Mouse (Mus musculus) heart, adult 2 months (tissue): ENCODE data around the gene Nrarp.

Experiments used
- CTCF ChIP-seq: fragments of 200-600 bp; IDR thresholded peaks from 2 replicates; pipeline ENCODE4 v1.8.1; 2022; ENCODE audit warnings: antibody characterized with exemption, mild to moderate bottlenecking, moderate library complexity
- EP300 ChIP-seq: fragments of 200-500 bp; IDR thresholded peaks from 2 replicates; pipeline ENCODE4 v1.6.1; 2011; ENCODE audit warnings: low read depth, low read length, control low read depth; ENCODE audit not compliant: insufficient read depth
- POLR2A ChIP-seq: fragments of 200-500 bp; IDR thresholded peaks from 2 replicates; pipeline ENCODE4 v1.6.1; 2011; ENCODE audit warnings: mild to moderate bottlenecking, low read depth, low read length, control low read depth; ENCODE audit not compliant: insufficient read depth

DNA sequence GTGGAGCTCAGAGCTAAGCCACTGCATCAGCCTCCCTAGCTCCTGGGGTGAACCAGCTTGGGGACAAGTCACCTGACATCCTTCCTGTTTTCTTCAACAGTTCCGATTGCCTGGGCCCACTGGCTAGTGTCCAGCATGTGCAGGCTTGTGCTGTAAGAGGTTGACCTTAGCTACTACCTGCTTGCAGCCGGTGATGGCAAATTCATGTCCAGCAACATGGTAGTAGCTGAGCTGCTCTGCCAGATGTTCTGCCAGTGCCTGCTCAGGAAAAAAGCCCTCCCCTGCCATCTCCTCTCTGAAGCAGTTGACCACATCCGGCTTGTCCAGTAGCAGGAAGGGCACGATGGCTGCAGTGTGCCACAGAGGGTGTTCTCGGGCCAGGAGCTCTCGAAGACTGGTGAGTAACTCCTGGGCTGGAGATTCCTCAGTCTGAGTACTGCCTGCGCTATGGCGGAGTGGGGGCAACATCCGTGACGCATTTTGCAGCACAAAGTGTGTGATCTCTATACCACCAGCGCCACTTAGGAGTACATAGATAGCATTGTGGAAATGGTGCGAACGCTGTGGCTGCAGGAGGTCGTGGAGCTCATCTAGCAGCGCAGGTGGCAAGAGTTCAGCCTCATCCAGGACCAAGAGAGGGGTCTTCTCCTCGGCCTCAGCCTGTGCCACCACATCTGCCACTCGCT, 14.1 kb downstream of the Nrarp start:
- TF ChIP-seq POLR2A: no peak
- no peak for TF ChIP-seq CTCF
- no peak for TF ChIP-seq EP300
